Mouse (Mus musculus): ENCODE measurements around the gene Ino80e.

Gene Ino80e

DNA sequence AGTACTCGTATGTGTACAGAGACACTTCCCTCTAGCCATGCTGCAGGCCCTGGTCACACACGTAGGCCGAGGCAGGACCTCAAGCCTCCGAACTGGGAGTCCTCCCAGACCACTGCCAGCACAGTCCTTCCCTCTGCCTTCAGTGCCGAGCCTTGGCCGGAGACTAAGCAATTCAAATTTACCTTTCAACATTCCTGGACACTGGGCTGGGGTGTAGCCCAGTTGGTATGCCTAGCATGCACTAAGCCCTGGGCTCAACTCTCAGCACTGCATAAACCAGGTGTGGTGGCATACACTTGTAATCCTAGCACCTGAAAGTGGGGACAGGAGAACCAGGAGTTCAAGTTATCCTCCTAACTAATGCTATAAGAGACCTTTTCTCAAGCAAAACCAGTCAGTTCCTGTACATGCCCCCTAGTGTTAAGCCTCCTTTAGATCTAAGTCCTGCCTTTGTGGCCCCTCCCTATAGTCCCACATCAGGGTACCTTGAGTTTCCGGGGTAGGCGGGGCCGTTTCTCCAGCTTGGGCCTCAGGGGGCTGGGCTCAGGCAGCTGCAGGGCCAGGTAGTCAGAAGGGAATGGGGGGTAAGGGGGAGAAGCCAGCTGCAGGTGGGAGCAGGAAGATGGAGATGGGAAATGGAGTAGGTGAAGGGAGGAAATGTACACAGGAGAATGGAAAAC, 5.3 kb downstream of the Ino80e start:
- DNase-seq (ENCODE audit: low spot score in 2 of 2): no peak

GRCm38 (mm10) chr7:126855641-126856040, 6.5 kb downstream of the Ino80e start:
- DNase-seq (ENCODE audit: low spot score in 2 of 2): no peak

DNA sequence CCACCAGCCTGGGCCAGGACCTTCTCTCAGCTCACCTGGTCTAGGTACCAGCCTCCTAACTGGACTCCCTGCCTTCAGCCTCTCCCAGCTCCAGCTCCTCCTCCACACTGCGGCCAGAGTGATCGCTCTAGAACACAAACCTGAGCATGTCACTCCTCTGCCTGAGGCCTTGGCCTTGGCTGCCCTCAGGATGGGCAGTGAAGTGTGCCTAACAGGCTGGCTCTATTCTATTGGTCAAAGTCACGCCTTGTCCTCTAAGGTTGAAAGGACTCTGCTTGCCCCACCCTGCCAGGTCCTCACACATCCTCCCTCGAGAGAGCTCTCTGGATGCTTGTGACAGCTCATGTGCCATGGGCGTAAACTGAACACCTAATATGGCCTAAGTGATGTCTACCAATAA, 8.7 kb downstream of the Ino80e start:
- DNase-seq (ENCODE audit: low spot score in 2 of 2): no peak

- DNase-seq (ENCODE audit: low spot score in 2 of 2): no peak
Measured at GRCm38 (mm10) chr7:126851192-126851591, 11.0 kb downstream of the Ino80e start.

DNA sequence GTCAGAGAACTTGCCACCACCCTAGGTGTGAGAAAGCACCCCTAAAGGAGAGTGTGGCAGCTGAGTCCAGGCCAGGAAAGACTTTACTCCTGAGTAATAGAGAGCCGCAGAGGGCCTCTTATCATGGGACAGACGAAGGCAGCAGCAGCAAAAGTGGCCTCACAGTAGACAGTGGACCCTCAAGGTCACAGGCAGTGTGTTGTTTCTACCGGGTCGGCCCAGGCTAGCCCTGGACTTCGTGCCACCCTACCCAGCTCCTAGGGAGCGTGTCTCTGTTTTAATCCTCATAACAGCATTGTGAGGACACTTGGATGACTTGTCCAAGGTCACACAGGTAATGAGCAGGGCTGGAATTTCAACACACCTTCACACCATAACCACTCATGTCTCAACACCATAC, 12.0 kb downstream of the Ino80e start:
- no peak for DNase-seq (ENCODE audit: low spot score in 2 of 2)

- DNase-seq (ENCODE audit: low spot score in 2 of 2): no peak
Measured at GRCm38 (mm10) chr7:126848794-126849193, 13.4 kb downstream of the Ino80e start.

GRCm38 (mm10) chr7:126847421-126848398, 14.5 kb downstream of the Ino80e start:
- no peak for DNase-seq (ENCODE audit: low spot score in 2 of 2)

DNA sequence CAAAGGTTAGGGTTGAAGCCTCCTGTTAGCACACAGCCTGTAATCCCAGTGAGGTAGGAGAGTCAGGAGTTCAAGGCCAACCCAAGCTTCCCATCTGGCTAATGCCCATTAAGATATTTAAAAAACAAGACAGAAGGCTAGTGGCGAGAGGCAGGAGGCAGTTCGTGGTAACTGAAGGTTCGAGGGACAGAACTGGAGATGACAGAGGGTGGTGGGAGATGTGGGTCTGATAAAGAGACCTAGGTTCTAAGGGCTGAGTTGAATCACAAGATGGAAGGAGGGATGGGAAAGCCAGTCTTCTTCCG, 15.1 kb downstream of the Ino80e start, which contains the start of gene Doc2a:
Doc2a (plus strand) TSS at position 301 of the 305 bp plus-strand sequence.
- no peak for DNase-seq (ENCODE audit: low spot score in 2 of 2)

DNA sequence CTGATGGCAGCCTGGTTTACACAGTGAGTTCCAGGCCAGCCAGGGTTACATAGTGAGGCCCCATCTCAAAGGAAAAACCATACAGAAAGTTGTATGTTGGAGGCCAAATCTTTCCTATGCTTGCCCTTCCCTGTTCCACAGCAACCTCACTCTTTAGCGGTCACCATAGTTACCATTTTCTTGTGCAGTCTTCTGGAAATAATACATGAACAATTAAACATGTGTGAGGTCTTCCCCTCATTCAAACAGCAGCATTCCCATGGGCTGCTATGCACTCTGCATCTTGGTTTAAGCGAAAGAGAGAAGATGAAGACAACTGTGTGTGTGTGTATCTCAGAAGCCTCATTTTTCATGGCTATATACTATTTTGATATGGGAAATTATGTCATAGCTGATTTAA, 16.7 kb downstream of the Ino80e start:
- DNase-seq (ENCODE audit: low spot score in 2 of 2): no peak

DNA sequence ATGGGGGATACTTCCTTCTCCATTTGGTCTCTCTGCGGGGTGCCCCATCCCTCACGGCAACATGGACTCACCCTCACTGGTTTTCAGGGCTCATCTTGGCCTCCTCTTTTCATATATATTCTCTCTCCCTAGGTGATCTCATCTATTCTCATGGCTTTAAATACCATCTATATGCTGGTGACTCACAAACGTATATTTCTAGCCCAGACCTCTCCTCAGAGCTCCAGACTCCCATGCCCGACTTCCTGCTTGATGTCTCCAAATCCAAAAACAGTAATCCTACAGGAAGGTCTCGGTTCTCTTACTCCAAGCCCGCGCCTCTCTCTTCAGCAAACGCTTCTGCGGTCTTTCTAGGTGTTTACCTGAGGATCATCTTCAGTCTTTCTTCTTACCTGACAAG, 18.9 kb downstream of the Ino80e start:
- no peak for DNase-seq (ENCODE audit: low spot score in 2 of 2)

GRCm38 (mm10) chr7:126833294-126833693, 28.9 kb downstream of the Ino80e start:
- DNase-seq (ENCODE audit: low spot score in 2 of 2): no peak

DNA sequence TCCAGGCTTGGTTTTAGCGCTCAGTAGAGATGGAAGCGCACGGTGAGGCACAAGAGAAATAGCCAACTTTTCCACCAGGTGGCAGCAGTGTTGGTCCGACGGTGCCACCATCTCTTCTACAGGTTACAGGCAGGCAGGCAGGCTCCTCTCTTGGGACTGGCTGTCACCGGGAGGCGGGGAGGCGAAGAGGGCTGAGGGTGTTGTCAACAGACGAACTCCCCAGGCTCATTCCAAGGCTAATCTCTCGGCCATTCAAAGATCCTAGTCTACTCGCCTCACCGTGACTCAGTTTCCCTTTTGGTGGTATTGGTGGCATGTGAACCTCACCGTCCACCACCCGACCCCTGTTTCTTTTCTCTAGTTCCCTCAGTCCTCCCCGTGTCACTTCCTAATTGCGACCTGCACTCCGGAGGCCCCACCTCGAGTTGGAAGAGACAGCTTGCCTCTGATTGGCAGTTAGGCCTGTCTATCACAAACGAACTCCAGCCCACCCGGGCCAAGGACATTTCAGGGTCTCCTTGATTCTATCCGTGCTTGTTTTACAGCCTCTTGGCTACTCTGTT, 30.1 kb downstream of the Ino80e start:
- peak; percentile 48 to 75 for DNase-seq (ENCODE audit: low spot score in 2 of 2)

DNA sequence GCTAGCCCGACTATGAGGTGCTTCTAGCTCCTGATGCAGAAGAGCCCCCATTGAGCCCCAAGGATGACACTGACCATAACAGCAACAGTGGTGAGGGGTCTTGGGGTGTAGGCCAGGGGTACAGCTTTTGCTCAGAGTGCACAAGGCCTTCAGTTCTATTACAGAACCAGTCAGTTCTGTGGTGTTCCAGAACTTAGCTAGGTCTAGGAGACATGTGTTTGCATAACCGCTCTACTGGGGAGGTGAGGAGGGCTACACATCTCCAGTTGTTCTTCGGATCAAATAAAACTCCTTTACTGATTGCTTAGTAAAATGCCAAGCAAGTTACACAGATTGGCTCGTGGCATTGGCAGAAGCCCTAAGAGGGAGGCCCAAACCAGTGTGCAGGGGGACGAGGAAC, 30.6 kb downstream of the Ino80e start, which contains the start of gene 4930451I11Rik:
4930451I11Rik (minus strand) TSS at position 101 of the 400 bp plus-strand sequence.
- DNase-seq (ENCODE audit: low spot score in 2 of 2): no peak

DNA sequence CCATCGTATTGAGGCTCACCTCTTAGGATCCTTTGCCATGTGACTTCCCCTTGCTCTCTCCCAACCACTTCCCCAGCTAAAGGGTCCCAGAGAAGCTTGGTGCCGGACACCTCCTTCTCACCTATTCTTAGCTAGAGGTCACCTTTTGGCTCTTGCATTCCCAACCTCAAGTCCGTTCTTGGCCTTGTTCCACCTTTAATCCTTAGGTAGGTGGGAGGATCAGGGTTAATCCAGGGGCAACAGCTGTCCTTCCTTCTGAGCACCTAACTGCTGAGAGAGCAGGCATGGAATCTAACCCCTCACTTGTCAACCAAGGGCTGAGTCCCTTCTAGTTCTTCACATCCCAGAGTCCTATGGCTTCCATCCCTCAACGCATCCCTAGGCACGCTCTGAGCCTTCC, 36.2 kb downstream of the Ino80e start:
- no peak for DNase-seq (ENCODE audit: low spot score in 2 of 2)

- no peak for DNase-seq (ENCODE audit: low spot score in 2 of 2)
Measured at GRCm38 (mm10) chr7:126825403-126825802, 36.8 kb downstream of the Ino80e start.

DNA sequence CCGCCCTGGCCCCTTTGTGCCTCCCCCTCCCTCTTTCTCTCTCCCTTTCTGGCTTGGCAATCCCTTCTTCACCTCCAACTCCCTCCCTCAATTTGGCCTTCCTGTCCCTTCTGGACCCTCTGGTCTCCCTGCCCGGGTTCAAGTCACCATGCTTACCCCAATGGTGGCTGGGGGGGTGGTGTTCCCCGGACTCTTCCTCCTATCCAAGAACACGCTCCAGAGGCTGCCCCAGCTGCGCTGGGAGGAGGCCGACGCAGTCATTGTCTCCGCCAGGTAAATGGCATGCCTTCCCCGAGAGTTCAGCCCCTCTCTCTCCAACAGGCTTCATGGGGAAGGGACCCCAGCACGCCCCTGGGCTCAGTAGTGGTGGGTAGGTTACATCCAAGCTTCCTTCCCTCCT, 38.2 kb downstream of the Ino80e start:
- DNase-seq (ENCODE audit: low spot score in 2 of 2): no peak

DNA sequence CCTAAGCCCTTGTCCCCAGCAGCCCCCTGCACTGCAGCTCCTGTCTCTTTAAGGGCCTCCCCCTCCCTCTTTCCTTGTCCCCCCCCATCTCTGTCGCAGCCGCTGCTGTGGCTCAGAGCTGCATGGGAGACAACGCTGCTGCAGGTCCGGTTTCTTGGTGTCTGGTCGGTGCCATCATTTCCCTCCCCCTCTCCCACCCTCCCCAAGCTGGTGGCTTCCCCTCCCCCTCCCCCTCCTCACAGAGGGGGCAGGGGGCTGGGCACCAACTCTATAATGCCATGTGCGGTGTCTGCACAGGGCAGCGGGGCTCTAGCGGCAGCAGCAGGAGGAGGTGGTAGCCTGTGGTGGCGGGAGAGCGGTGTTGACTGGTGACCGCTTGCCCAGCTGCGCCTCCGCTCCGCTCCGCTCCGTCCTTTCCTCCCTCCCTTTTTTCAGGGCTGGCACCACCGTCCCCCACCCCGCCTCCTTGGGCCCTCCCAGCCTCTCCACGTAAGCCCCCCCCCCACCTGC, 38.9 kb downstream of the Ino80e start:
- no peak for DNase-seq (ENCODE audit: low spot score in 2 of 2)

GRCm38 (mm10) chr7:126822741-126823140, 39.4 kb downstream of the Ino80e start:
- DNase-seq (ENCODE audit: low spot score in 2 of 2): no peak

DNA sequence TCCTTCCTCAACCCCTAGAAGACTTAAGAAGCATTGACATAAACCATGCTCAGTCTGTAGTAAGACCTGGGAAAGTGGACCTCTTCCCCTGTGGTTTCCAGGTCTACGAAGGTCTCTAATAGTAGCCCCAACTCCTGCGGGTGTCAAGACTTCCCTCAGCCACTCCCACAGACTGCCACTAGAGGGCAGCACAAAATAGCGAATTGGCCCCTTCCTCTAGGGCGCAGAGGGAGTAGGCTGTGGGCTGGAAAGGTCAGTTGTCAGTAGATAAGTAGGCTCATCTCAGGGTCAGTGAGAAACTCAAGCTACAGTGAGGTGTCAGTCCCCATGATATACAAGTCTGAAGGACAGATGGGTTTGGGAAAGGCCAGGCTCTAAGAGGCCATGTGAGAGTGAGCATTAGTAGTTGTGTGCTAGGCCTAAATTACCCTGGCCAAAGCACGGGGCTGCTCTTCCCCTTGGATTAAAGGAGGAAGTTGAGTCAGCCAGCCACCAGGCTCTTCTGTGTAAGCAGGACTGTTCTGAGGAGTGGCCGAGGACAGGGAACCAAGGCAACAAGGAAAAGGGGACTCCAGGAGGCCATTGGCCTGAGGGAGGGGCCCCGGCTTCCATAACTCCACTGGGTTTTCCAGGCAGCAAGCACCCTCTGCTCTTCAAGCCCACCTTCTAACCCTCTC, 40.2 kb downstream of the Ino80e start:
- DNase-seq (ENCODE audit: low spot score in 2 of 2): peak; percentile 64 to 84

- DNase-seq (ENCODE audit: low spot score in 2 of 2): no peak
Measured at GRCm38 (mm10) chr7:126818818-126819217, 43.4 kb downstream of the Ino80e start.

DNA sequence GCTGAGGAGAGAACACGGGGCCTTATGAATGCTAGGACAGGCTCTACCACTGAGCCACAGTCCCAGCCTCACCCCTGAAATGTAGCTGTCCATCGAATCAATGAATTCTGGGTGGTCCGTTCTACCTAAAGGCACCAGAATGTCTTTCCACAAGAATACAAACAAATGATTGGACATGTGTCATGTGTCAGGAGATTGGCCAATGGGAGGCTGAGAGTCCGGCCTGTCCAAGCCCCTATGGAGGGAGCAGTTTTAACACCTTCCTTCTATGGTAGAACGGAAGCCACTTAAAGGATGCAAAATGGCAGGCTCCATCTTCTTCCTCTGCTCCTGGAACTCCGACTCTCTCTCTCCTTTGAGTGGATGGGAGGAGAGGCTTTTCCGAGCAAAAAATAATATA, 44.6 kb downstream of the Ino80e start:
- DNase-seq (ENCODE audit: low spot score in 2 of 2): no peak

DNA sequence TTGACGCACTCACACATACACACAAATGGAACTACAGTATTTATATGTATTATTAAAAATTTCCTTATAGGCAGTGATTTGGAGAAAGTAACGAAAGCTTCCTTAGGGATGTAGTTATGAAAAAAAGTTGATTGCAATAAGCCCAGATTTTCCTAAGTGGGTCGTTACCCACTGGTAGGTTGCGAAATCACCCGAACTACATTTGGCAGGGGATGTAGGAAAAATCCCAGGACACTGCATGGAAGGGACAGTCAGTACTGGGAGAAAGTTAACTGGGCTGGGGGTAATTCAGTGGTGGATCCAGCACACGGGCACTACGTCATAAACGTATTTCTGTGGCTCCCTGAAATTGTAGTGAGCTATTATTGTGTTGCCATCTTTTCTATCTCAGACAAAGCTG, 45.7 kb downstream of the Ino80e start:
- DNase-seq (ENCODE audit: low spot score in 2 of 2): no peak
